Mouse (Mus musculus): Measurements from ENCODE around the gene LTO1.

Gene LTO1

GRCm38 (mm10) chr7:144907793-144908192 is 7.1 kb upstream of the LTO1 start:
- DNase-seq (ENCODE audit: extremely low read depth, low read depth, low spot score), result no peak

- no peak for DNase-seq (ENCODE audit: extremely low read depth, low read depth, low spot score)
Measured at GRCm38 (mm10) chr7:144908705-144909104, 6.2 kb upstream of the LTO1 start.

GRCm38 (mm10) chr7:144911121-144911520 is 3.8 kb upstream of the LTO1 start:
- no peak for DNase-seq (ENCODE audit: extremely low read depth, low read depth, low spot score)

GRCm38 (mm10) chr7:144912897-144913296 is 2.0 kb upstream of the LTO1 start:
- DNase-seq (ENCODE audit: extremely low read depth, low read depth, low spot score), result no peak

GRCm38 (mm10) chr7:144914296-144914947 is 478 bp upstream of the LTO1 start:
- no peak for DNase-seq (ENCODE audit: extremely low read depth, low read depth, low spot score)

GRCm38 (mm10) chr7:144918823-144919222 is 3.9 kb downstream of the LTO1 start:
- DNase-seq (ENCODE audit: extremely low read depth, low read depth, low spot score), result no peak

- DNase-seq (ENCODE audit: extremely low read depth, low read depth, low spot score), result no peak
Measured at GRCm38 (mm10) chr7:144927591-144927990, 12.7 kb downstream of the LTO1 start.

GRCm38 (mm10) chr7:144928009-144928888 is 13.3 kb downstream of the LTO1 start:
- DNase-seq (ENCODE audit: extremely low read depth, low read depth, low spot score), result no peak

GRCm38 (mm10) chr7:144928889-144929210 is 13.9 kb downstream of the LTO1 start:
- DNase-seq (ENCODE audit: extremely low read depth, low read depth, low spot score), result no peak

- no peak for DNase-seq (ENCODE audit: extremely low read depth, low read depth, low spot score)
Measured at GRCm38 (mm10) chr7:144929506-144929905, 14.6 kb downstream of the LTO1 start.

GRCm38 (mm10) chr7:144929931-144930330 is 15.0 kb downstream of the LTO1 start:
- DNase-seq (ENCODE audit: extremely low read depth, low read depth, low spot score), result no peak

- no peak for DNase-seq (ENCODE audit: extremely low read depth, low read depth, low spot score)
Measured at GRCm38 (mm10) chr7:144931778-144932177, 16.9 kb downstream of the LTO1 start.

GRCm38 (mm10) chr7:144932389-144932937 is 17.6 kb downstream of the LTO1 start:
- DNase-seq (ENCODE audit: extremely low read depth, low read depth, low spot score), result no peak

GRCm38 (mm10) chr7:144933336-144933735 is 18.4 kb downstream of the LTO1 start:
- DNase-seq (ENCODE audit: extremely low read depth, low read depth, low spot score), result no peak

- no peak for DNase-seq (ENCODE audit: extremely low read depth, low read depth, low spot score)
Measured at GRCm38 (mm10) chr7:144933796-144934195, 18.9 kb downstream of the LTO1 start.

GRCm38 (mm10) chr7:144934901-144935300 is 20.0 kb downstream of the LTO1 start:
- DNase-seq (ENCODE audit: extremely low read depth, low read depth, low spot score), result no peak

- DNase-seq (ENCODE audit: extremely low read depth, low read depth, low spot score), result no peak
Measured at GRCm38 (mm10) chr7:144935563-144935962, 20.7 kb downstream of the LTO1 start.

GRCm38 (mm10) chr7:144936311-144936880 is 21.5 kb downstream of the LTO1 start:
- no peak for DNase-seq (ENCODE audit: extremely low read depth, low read depth, low spot score)

- DNase-seq (ENCODE audit: extremely low read depth, low read depth, low spot score), result no peak
Measured at GRCm38 (mm10) chr7:144937490-144937889, 22.6 kb downstream of the LTO1 start.

GRCm38 (mm10) chr7:144937899-144938517 is 23.1 kb downstream of the LTO1 start:
- no peak for DNase-seq (ENCODE audit: extremely low read depth, low read depth, low spot score)

- no peak for DNase-seq (ENCODE audit: extremely low read depth, low read depth, low spot score)
Measured at GRCm38 (mm10) chr7:144938661-144939343, 23.9 kb downstream of the LTO1 start.

Data from fat pad, adult 2 months (tissue).